Mouse (Mus musculus) lung, adult 2 months (tissue): ENCODE results near the gene Stk11.

Experiments used
- CTCF ChIP-seq: fragments of 200-500 bp; IDR thresholded peaks from 2 replicates; pipeline ENCODE4 v1.5.1; 2011; ENCODE audit warnings: mild to moderate bottlenecking, low read length, control low read depth; ENCODE audit not compliant: insufficient read depth
- POLR2A ChIP-seq: fragments of 200-500 bp; IDR thresholded peaks from 2 replicates; pipeline ENCODE4 v1.6.1; 2011; ENCODE audit warnings: low read depth, mild to moderate bottlenecking, control low read depth, low read length, borderline replicate concordance; ENCODE audit errors: extremely low read depth

- TF ChIP-seq CTCF (no peak), POLR2A (no peak)
Observed at GRCm38 (mm10) chr10:80123932-80124562, 8.4 kb downstream of the Stk11 start.
